Mouse (Mus musculus): ENCODE measurements around the gene Ptgr2. TPM values are rescaled to one million over a fixed set of nuclear protein-coding genes. Genes with fewer than 3 reads are reported as not detected.
A peak's percentile ranks its signal among the peaks of the same experiment; 100 is the strongest.

The Ptgr2 gene
- polyA plus RNA-seq, 1 experiment from 2014 or later, result 28.3 TPM

DNA sequence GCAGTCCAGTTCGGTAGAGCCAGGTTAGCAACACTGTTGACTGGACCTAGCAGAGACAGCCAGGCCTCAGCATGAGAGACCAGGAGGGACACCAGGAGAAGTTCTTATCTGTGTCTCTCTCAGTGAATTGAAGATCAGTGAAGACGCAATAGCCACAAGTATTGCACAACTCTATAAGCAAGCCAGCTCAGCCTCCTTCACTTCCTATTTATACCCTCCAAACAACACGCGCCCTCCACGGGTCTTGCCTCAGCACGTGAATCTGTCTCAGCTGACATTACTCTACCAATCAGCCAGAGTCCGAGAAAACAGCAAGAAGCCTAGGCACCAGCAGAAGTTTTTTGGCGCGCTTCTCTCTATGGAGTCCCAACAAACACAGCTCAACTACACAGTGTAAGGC lies 9.7 kb upstream of the Ptgr2 start:
- Histone ChIP-seq H3K4me2 (no peak overlapping the region), H3K27ac (no peak overlapping the region), H3K27me3 (replicated peaks) (no peaks in the 10 kb centered on the region), H3K36me3 (no peaks in the 10 kb centered on the region), H3K4me1 (no peaks in the 10 kb centered on the region), H3K9ac (no peak overlapping the region), H3K4me3 (replicated peaks) (no peak overlapping the region), H3K9me3 (no peaks in the 10 kb centered on the region)
- 91% methylated on average over 9 of the region's 9 CpGs for WGBS
- ATAC-seq (ENCODE audit: insufficient read depth, low FRiP score, low read depth), result no peak

- Histone ChIP-seq H3K4me2 (no peak overlapping the region), H3K4me3 (replicated peaks) (no peak overlapping the region), H3K9me3 (no peaks in the 10 kb centered on the region), H3K4me1 (no peaks in the 10 kb centered on the region), H3K27me3 (replicated peaks) (no peaks in the 10 kb centered on the region), H3K27ac (no peak overlapping the region), H3K36me3 (no peaks in the 10 kb centered on the region), H3K9ac (no peak overlapping the region)
- no peak for ATAC-seq (ENCODE audit: insufficient read depth, low FRiP score, low read depth)
- WGBS, result 69% methylated on average over 2 of the region's 2 CpGs
These were observed 8.7 kb upstream of the Ptgr2 start for GRCm38 (mm10) chr12:84276288-84276687.

DNA sequence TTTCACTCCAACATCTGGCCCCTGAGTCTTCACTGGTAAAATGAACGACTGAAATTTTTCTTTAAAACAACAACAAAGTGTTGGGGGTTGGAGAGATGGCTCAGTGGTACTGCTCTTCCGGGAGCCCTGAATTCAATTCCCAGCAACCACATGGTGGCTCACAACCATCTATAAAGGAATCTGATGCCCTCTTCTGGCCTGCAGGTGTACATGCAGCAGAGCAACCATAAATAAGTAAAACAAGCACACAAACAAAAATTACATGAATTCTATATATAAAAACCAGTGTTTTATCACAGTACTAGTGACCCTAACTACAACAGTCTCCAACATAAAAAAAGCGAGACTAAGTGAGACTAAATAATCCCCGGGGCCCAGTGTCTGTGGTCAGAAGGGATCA lies 8.2 kb upstream of the Ptgr2 start:
- no peaks in the 10 kb centered on the region for H3K9me3 ChIP-seq

GRCm38 (mm10) chr12:84277832-84278231 lies 7.2 kb upstream of the Ptgr2 start:
- Histone ChIP-seq H3K36me3 (no peaks in the 10 kb centered on the region), H3K4me2 (no peak overlapping the region), H3K27ac (no peak overlapping the region), H3K9ac (no peak overlapping the region), H3K4me1 (no peaks in the 10 kb centered on the region), H3K27me3 (replicated peaks) (no peaks in the 10 kb centered on the region), H3K4me3 (replicated peaks) (no peak overlapping the region), H3K9me3 (no peaks in the 10 kb centered on the region)
- no peak for ATAC-seq (ENCODE audit: insufficient read depth, low FRiP score, low read depth)
- 68% methylated on average over 3 of the region's 3 CpGs for WGBS

More for the DNA sequence above, 8.2 kb upstream of the Ptgr2 start:
- no peak overlapping the region for H3K27ac ChIP-seq
- no peak overlapping the region for H3K4me3 ChIP-seq (replicated peaks)
- no peaks in the 10 kb centered on the region for H3K4me1 ChIP-seq
- no peak overlapping the region for H3K4me2 ChIP-seq
- no peaks in the 10 kb centered on the region for H3K27me3 ChIP-seq (replicated peaks)
- no peak overlapping the region for H3K9ac ChIP-seq
- H3K36me3 ChIP-seq, result no peaks in the 10 kb centered on the region
- no peak for ATAC-seq (ENCODE audit: insufficient read depth, low FRiP score, low read depth)
- 82% methylated on average over 4 of the region's 4 CpGs for WGBS

- Histone ChIP-seq H3K36me3 (no peaks in the 10 kb centered on the region), H3K27me3 (replicated peaks) (no peaks in the 10 kb centered on the region), H3K27ac (no peak overlapping the region), H3K4me3 (replicated peaks) (no peak overlapping the region), H3K4me2 (no peak overlapping the region), H3K9me3 (no peaks in the 10 kb centered on the region), H3K4me1 (no peaks in the 10 kb centered on the region), H3K9ac (no peak overlapping the region)
- 71% methylated on average over 7 of the region's 7 CpGs for WGBS
- ATAC-seq (ENCODE audit: insufficient read depth, low FRiP score, low read depth), result no peak
These were observed 6.1 kb upstream of the Ptgr2 start for GRCm38 (mm10) chr12:84278901-84279300.

- no peaks in the 10 kb centered on the region for H3K27me3 ChIP-seq (replicated peaks)
- 74% methylated on average over 14 of the region's 14 CpGs for WGBS
- H3K27ac ChIP-seq, result peak overlapping the region; percentile 59; the same call in 1 of the 2 replicates
- no peak overlapping the region for H3K9ac ChIP-seq
- H3K9me3 ChIP-seq, result no peaks in the 10 kb centered on the region
- no peak overlapping the region for H3K4me3 ChIP-seq (replicated peaks)
- H3K4me2 ChIP-seq, result peak overlapping the region; percentile 73
- no peaks in the 10 kb centered on the region for H3K36me3 ChIP-seq
- ATAC-seq (ENCODE audit: insufficient read depth, low FRiP score, low read depth), result no peak
- H3K4me1 ChIP-seq, result no peaks in the 10 kb centered on the region
These were observed 641 bp upstream of the Ptgr2 start for GRCm38 (mm10) chr12:84284391-84284790.

GRCm38 (mm10) chr12:84285593-84285968 lies 549 bp downstream of the Ptgr2 start:
- Histone ChIP-seq H3K9ac (peak overlapping the region; percentile 34; the same call in 1 of the 2 replicates), H3K27ac (peak overlapping the region; percentile 80), H3K4me2 (peak overlapping the region; percentile 73), H3K27me3 (replicated peaks) (no peaks in the 10 kb centered on the region), H3K36me3 (no peaks in the 10 kb centered on the region), H3K9me3 (no peaks in the 10 kb centered on the region), H3K4me1 (no peaks in the 10 kb centered on the region), H3K4me3 (replicated peaks) (peak overlapping the region; percentile 58)
- peak; percentile 17; the same call in 1 of the 2 replicates for ATAC-seq (ENCODE audit: insufficient read depth, low FRiP score, low read depth)
- WGBS, result 24% methylated on average over 8 of the region's 8 CpGs

GRCm38 (mm10) chr12:84288461-84288860 lies 3.4 kb downstream of the Ptgr2 start:
- Histone ChIP-seq H3K9ac (no peak overlapping the region), H3K27ac (no peak overlapping the region), H3K4me2 (no peak overlapping the region), H3K4me3 (replicated peaks) (no peak overlapping the region), H3K36me3 (0 out of 2 replicates have a peak, but pooled peaks cover under 1% of the 10 kb centered on the region), H3K9me3 (no peaks in the 10 kb centered on the region), H3K4me1 (no peaks in the 10 kb centered on the region), H3K27me3 (replicated peaks) (no peaks in the 10 kb centered on the region)
- 64% methylated on average over 3 of the region's 3 CpGs for WGBS
- ATAC-seq (ENCODE audit: insufficient read depth, low FRiP score, low read depth), result no peak

DNA sequence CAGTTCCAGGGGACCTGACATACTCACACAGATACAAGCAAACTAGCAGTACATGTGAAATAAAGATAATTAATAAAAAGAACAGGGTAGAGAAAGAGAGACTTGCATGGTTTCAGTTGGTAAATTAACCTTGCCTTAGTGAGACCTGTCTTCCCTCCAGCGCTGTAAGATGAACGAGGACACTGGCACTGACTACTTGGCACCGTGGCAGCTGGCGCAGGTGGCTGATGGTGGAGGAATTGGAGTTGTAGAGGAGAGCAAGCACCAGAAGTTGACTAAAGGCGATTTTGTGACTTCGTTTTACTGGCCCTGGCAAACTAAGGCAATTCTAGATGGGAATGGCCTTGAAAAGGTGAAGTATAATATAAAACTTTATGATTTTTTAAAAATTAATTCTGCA lies 12.8 kb downstream of the Ptgr2 start:
- Histone ChIP-seq H3K4me1 (no peaks in the 10 kb centered on the region), H3K27me3 (replicated peaks) (no peaks in the 10 kb centered on the region), H3K27ac (no peak overlapping the region), H3K36me3 (0 out of 2 replicates have a peak, but pooled peaks cover 4% of the 10 kb centered on the region), H3K4me2 (no peak overlapping the region), H3K9me3 (no peaks in the 10 kb centered on the region), H3K9ac (no peak overlapping the region), H3K4me3 (replicated peaks) (no peak overlapping the region)
- ATAC-seq (ENCODE audit: insufficient read depth, low FRiP score, low read depth), result no peak
- 91% methylated on average over 6 of the region's 6 CpGs for WGBS

DNA sequence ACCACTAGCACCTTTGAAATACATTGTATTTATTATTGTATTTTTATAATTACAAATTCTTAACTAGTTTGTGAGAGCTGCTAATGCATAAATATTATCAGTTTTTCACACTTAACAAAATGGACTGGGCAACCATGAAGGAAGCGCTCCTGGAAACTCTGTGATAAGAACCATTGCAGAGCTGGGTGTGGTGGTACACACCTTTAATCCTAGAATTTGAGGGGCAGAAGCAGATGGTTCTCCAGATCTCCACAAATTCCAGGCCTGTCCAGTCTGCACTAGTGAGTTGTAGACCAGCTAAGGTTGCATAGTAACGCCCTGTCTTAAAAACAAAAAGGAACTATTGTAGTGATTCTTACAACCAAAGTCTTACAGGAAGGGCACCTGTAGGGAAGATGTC lies 14.2 kb downstream of the Ptgr2 start:
- H3K27me3 ChIP-seq (replicated peaks), result no peaks in the 10 kb centered on the region
- H3K36me3 ChIP-seq, result no peaks in the 10 kb centered on the region
- WGBS, result 91% methylated on average over 2 of the region's 2 CpGs
- no peaks in the 10 kb centered on the region for H3K9me3 ChIP-seq
- H3K4me1 ChIP-seq, result no peaks in the 10 kb centered on the region
- H3K27ac ChIP-seq, result no peak overlapping the region
- no peak overlapping the region for H3K9ac ChIP-seq
- no peak overlapping the region for H3K4me2 ChIP-seq
- H3K4me3 ChIP-seq (replicated peaks), result no peak overlapping the region
- ATAC-seq (ENCODE audit: insufficient read depth, low FRiP score, low read depth), result no peak

DNA sequence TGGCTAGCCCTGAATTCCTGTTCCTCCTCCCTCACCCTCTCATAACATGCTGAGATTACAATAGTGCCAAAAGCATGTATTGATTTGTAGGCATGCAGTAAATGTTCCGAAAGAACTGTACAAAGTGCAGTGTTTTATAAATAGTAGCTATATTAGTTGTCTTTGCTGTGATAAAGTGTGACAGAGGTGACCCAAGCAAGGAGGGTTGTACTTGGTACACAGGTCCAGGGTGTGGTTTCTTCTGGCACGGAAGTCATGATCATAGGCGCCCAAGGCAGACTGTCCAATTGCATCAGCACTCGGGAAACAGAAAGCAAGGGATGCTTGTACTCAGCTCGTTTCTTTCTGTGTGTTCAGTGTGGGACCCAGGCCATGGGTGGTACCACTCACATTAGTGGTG lies 19.1 kb downstream of the Ptgr2 start:
- Histone ChIP-seq H3K27ac (no peak overlapping the region), H3K36me3 (no peaks in the 10 kb centered on the region), H3K9me3 (no peaks in the 10 kb centered on the region), H3K9ac (no peak overlapping the region), H3K4me3 (replicated peaks) (no peak overlapping the region), H3K4me2 (no peak overlapping the region), H3K4me1 (no peaks in the 10 kb centered on the region), H3K27me3 (replicated peaks) (no peaks in the 10 kb centered on the region)
- no peak; the same call in 1 of the 2 replicates for ATAC-seq (ENCODE audit: insufficient read depth, low FRiP score, low read depth)
- 83% methylated on average over 5 of the region's 5 CpGs for WGBS

- Histone ChIP-seq H3K27ac (no peak overlapping the region), H3K36me3 (no peaks in the 10 kb centered on the region), H3K27me3 (replicated peaks) (no peaks in the 10 kb centered on the region), H3K9me3 (no peaks in the 10 kb centered on the region), H3K4me2 (no peak overlapping the region), H3K4me3 (replicated peaks) (no peak overlapping the region), H3K9ac (no peak overlapping the region), H3K4me1 (no peaks in the 10 kb centered on the region)
- ATAC-seq (ENCODE audit: insufficient read depth, low FRiP score, low read depth), result no peak
- WGBS, result 89% methylated on average over 1 of the region's 1 CpGs
These were observed 19.5 kb downstream of the Ptgr2 start for GRCm38 (mm10) chr12:84304554-84304953.

- 74% methylated on average over 3 of the region's 5 CpGs for WGBS
- H3K9me3 ChIP-seq, result no peaks in the 10 kb centered on the region
These were observed 26.3 kb downstream of the Ptgr2 start for GRCm38 (mm10) chr12:84311306-84311705.

More at GRCm38 (mm10) chr12:84311306-84311705, 26.3 kb downstream of the Ptgr2 start:
- Histone ChIP-seq H3K36me3 (no peaks in the 10 kb centered on the region), H3K4me2 (no peak overlapping the region), H3K27me3 (replicated peaks) (no peaks in the 10 kb centered on the region), H3K9ac (no peak overlapping the region), H3K4me1 (0 out of 2 replicates have a peak, but pooled peaks cover 3% of the 10 kb centered on the region), H3K27ac (no peak overlapping the region), H3K4me3 (replicated peaks) (no peak overlapping the region)
- ATAC-seq (ENCODE audit: insufficient read depth, low FRiP score, low read depth), result no peak

Data from stomach, embryonic 15.5 days (tissue).